Mouse (Mus musculus) megakaryocyte, embryonic 14.5 days (primary cell): ENCODE data around the gene Ncoa1.

Experiments used
- FLI1 ChIP-seq: IDR thresholded peaks from 2 replicates; pipeline ENCODE4 v1.6.1; 2012; ENCODE audit warnings: low read length, inconsistent platforms, mixed read lengths
- GATA1 ChIP-seq: IDR thresholded peaks from 3 replicates; pipeline ENCODE4 v1.6.1; 2012; ENCODE audit warnings: mixed read lengths, low read length, inconsistent platforms, borderline replicate concordance

DNA sequence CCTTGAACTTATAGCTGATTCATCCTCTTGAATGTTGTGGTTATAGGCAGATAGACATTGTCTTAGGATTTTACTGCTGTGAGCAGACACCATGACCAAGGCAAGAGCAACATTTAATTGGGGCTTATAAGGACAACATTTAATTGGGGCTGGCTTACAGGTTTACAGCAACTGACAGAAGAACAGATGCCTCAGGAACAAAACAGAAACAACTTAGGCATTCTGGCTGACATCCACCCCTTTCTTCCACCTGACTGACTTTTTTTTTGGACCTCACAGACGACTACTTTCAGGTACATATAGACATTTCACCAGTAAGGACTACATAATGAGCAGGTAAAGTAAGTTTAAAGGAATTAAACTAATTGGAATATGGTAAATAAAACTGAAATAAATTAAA lies 105.6 kb downstream of the Ncoa1 start:
- TF ChIP-seq GATA1 = no peak
- TF ChIP-seq FLI1 = no peak
